Mouse (Mus musculus) heart, embryonic 11.5 days (tissue): ENCODE data around the gene Krtap4-7. TPM values are rescaled to one million over a fixed set of nuclear protein-coding genes. Genes with fewer than 3 reads are reported as not detected.
"Not testable (repeated sequence)": the region's sequence is repeated elsewhere in the genome, so short reads cannot be mapped to it uniquely, and the experiment has no call there.

Experiments used
- ATAC-seq: fragments of 200-750 bp; cut with Nextera tagmentation; replicated peaks from 2 replicates; pipeline ENCODE4 v1.8.0; 2017; ENCODE audit warnings: moderate library complexity; ENCODE audit not compliant: insufficient number of reproducible peaks, low FRiP score, low TSS enrichment
- H3K27ac ChIP-seq: fragments of 300-500 bp; sonication (generic); 2 replicates; pipeline ENCODE4 v1.5.1; 2014; ENCODE audit warnings: mild to moderate bottlenecking, low read depth, low read length
- H3K27me3 ChIP-seq: fragments of 300-500 bp; sonication (generic); 2 replicates; pipeline ENCODE4 v1.6.1; 2014; ENCODE audit warnings: mild to moderate bottlenecking, low read length, mixed read lengths; ENCODE audit not compliant: control insufficient read depth, insufficient read depth
- H3K36me3 ChIP-seq: fragments of 300-500 bp; sonication (generic); 2 replicates; pipeline ENCODE4 v1.6.1; 2014; ENCODE audit warnings: mild to moderate bottlenecking, low read length, moderate library complexity, mixed read lengths; ENCODE audit not compliant: control insufficient read depth, insufficient read depth
- H3K4me1 ChIP-seq: fragments of 300-500 bp; sonication (generic); 2 replicates; pipeline ENCODE4 v1.6.1; 2014; ENCODE audit warnings: low read length; ENCODE audit not compliant: control insufficient read depth, insufficient read depth
- H3K4me2 ChIP-seq: fragments of 300-500 bp; sonication (generic); 2 replicates; pipeline ENCODE4 v1.6.1; 2014; ENCODE audit warnings: mild to moderate bottlenecking, moderate library complexity
- H3K4me3 ChIP-seq: fragments of 300-500 bp; sonication (generic); 2 replicates; pipeline ENCODE4 v1.5.1; 2014; ENCODE audit warnings: low read depth, low read length
- H3K9ac ChIP-seq: fragments of 300-500 bp; sonication (generic); 2 replicates; pipeline ENCODE4 v1.6.1; 2014; ENCODE audit warnings: mild to moderate bottlenecking, low read depth, low read length, moderate library complexity
- H3K9me3 ChIP-seq: fragments of 300-500 bp; sonication (generic); replicated peaks from 2 replicates; pipeline ENCODE4 v1.6.1; 2016; ENCODE audit warnings: low read length; ENCODE audit not compliant: control insufficient read depth
- WGBS: fragments of 180-500 bp; shearing (Covaris S2); extraction: QIAGEN DNeasy Blood & Tissue Kit; methylation state at CpG from one replicate; pipeline ENCODE4 v1.1.7; 2014; ENCODE audit not compliant: insufficient replicate concordance; 5-methylcytosine and 5-hydroxymethylcytosine counted together
- polyA plus RNA-seq: library from polyadenylated mRNA; unstranded; fragments of >200 nt; fragmentation: Nextera tagmentation; extraction: Ambion mirVana; gene quantifications from 2 replicates; pipeline ENCODE4 v1.2.1, GENCODE M21; 2014

Gene Krtap4-7
- polyA plus RNA-seq, 1 experiment from 2014 or later = not detected

GRCm38 (mm10) chr11:99620335-99620734, 23.6 kb downstream of the Krtap4-7 start, which contains the start of gene Gm11562:
Gene Gm11562 (minus strand): TSS chr11:99620435.
- H3K36me3 ChIP-seq = no peaks in the 10 kb centered on the region
- H3K27ac ChIP-seq = no peak within 1 kb of the TSS
- ATAC-seq = no peak
- H3K9me3 ChIP-seq = no peaks in the 10 kb centered on the region
- H3K9ac ChIP-seq = no peak within 1 kb of the TSS
- no peak within 1 kb of the TSS for H3K4me2 ChIP-seq
- no peaks in the 10 kb centered on the region for H3K27me3 ChIP-seq
- no peak within 1 kb of the TSS for H3K4me3 ChIP-seq
- no peaks in the 10 kb centered on the region for H3K4me1 ChIP-seq
- 76% methylated on average over 2 of the region's 2 CpGs for WGBS

DNA sequence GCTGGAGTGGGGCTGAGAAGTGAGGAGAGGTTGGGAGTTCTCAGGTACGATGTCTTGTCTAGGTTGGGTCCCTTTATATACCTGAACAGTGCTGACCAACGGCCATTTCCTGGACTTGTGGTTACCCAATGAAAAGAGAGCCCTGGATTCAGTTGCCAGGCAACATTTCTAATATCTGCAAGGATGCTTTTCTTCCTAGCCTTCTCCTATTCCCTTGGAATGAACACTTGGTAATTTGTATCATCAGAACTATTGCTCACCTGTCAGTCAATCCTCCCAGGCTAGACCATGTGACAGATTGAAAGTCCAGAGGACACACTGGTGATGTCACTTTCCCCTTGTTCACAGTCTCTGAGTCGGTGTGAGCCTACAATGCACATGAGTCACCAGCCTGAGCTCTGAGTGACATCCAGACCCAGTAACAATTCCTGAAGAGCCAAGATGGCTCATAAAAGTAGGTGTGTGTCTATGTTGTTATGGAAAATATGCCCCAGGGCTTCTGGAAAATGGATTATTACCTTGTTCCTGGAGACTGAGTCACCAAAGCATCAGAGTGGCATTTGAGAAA, 29.0 kb downstream of the Krtap4-7 start, which contains the start of gene Krtap2-4:
Gene Krtap2-4 (minus strand): TSS at position 51 of the 568 bp plus-strand sequence.
- WGBS = 65% methylated on average over 3 of the region's 3 CpGs

DNA sequence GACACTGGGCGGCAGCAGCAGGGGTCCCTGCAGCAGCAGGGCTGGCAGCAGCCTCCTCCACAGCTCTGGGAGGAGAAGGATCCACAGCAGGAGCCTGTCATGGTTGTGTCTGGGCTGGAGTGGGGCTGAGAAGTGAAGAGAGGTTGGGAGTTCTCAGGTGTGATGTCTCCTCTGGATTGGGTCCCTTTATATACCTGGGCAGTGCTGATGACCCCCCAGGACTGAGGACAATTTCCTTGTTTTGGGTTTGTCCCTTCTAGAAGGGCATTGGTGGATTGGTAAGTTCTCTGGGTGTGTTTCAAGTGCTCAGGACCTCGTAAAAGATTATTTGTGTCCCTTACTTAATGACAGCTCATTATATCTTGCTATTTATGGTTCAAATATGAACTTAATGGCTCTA, 33.8 kb downstream of the Krtap4-7 start, which contains the start of gene Gm11937:
Gene Gm11937 (minus strand): TSS at position 101 of the 400 bp plus-strand sequence.
- not testable (repeated sequence) for H3K4me1 ChIP-seq, H3K27me3 ChIP-seq, H3K4me3 ChIP-seq, H3K27ac ChIP-seq, ATAC-seq, H3K4me2 ChIP-seq, H3K9ac ChIP-seq, H3K9me3 ChIP-seq, H3K36me3 ChIP-seq
- WGBS = 68% methylated on average over 1 of the region's 2 CpGs

More for the DNA sequence above, 29.0 kb downstream of the Krtap4-7 start, which contains the start of gene Krtap2-4:
- Histone ChIP-seq H3K27me3 (no peaks in the 10 kb centered on the region), H3K4me3 (no peak within 1 kb of the TSS), H3K4me2 (no peak within 1 kb of the TSS), H3K36me3 (no peaks in the 10 kb centered on the region), H3K9me3 (no peaks in the 10 kb centered on the region), H3K27ac (no peak within 1 kb of the TSS), H3K4me1 (no peaks in the 10 kb centered on the region), H3K9ac (no peak within 1 kb of the TSS)
- ATAC-seq = no peak

DNA sequence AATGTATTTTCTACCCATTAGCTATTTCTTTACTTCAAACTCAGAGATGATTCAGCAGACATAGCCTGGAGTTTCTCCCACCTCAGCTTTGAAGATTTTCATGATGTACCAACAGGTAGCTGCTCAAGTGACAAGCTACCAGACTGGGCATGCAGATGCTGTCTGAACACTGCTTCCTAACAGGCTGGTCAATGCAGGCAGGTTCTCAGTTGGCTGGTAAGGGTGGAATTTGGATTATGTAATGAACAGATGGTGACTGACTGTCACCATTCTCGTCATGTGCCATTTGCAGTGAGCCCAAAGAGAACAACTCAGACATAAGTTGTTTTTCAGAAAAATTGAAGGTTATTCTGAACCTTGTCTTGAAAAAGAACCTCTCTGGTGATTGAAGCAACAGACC, 34.8 kb downstream of the Krtap4-7 start:
- no peak overlapping the region for H3K4me2 ChIP-seq
- no peaks in the 10 kb centered on the region for H3K27me3 ChIP-seq
- H3K4me1 ChIP-seq = no peaks in the 10 kb centered on the region
- WGBS = 52% methylated on average over 1 of the region's 1 CpGs
- no peaks in the 10 kb centered on the region for H3K9me3 ChIP-seq
- no peaks in the 10 kb centered on the region for H3K36me3 ChIP-seq
- ATAC-seq = no peak
- H3K9ac ChIP-seq = no peak overlapping the region
- H3K4me3 ChIP-seq = no peak overlapping the region
- no peak overlapping the region for H3K27ac ChIP-seq

- not testable (repeated sequence) for H3K9ac ChIP-seq, H3K36me3 ChIP-seq, H3K27ac ChIP-seq, ATAC-seq, H3K27me3 ChIP-seq, H3K4me3 ChIP-seq, H3K4me1 ChIP-seq, H3K9me3 ChIP-seq, H3K4me2 ChIP-seq
- 70% methylated on average over 1 of the region's 1 CpGs for WGBS
Measured at GRCm38 (mm10) chr11:99603208-99603607, 40.7 kb downstream of the Krtap4-7 start, which contains the start of gene Gm11938. Gene Gm11938 (minus strand): TSS chr11:99603308.

- not testable (repeated sequence) for H3K27me3 ChIP-seq, H3K4me2 ChIP-seq, H3K4me3 ChIP-seq, H3K4me1 ChIP-seq, H3K27ac ChIP-seq, ATAC-seq, H3K9me3 ChIP-seq, H3K36me3 ChIP-seq, H3K9ac ChIP-seq
- 73% methylated on average over 6 of the region's 6 CpGs for WGBS
Measured at GRCm38 (mm10) chr11:99597742-99598141, 46.1 kb downstream of the Krtap4-7 start, which contains the start of gene Krtap9-3. Gene Krtap9-3 (minus strand): TSS chr11:99598105.

Other genes starting within 250 kb of the Krtap4-7 start
- gene Krt12, start 221.8 kb downstream of the Krtap4-7 start, polyA plus RNA-seq = not detected in 2 replicates
- gene Krt20, start 205.9 kb downstream of the Krtap4-7 start, polyA plus RNA-seq = 3.7 and 5.4 TPM in 2 replicates
- gene Krt23, start 151.0 kb downstream of the Krtap4-7 start, polyA plus RNA-seq = 0.43 and 0.51 TPM in 2 replicates
- gene Krt39, start 122.8 kb downstream of the Krtap4-7 start, polyA plus RNA-seq = not detected in 2 replicates
- gene Krt40, start 100.9 kb downstream of the Krtap4-7 start, polyA plus RNA-seq = not detected in 2 replicates
- not detected in 2 replicates for gene Krtap3-3, start 93.2 kb downstream of the Krtap4-7 start, polyA plus RNA-seq
- gene Krtap3-2, start 87.2 kb downstream of the Krtap4-7 start, polyA plus RNA-seq = not detected in 2 replicates
- gene Gm11939, start 84.6 kb downstream of the Krtap4-7 start, polyA plus RNA-seq = not detected in 2 replicates
- not detected in 2 replicates for gene Krtap3-1, start 77.5 kb downstream of the Krtap4-7 start, polyA plus RNA-seq
- not detected in 2 replicates for gene Krtap1-5, start 63.1 kb downstream of the Krtap4-7 start, polyA plus RNA-seq
- gene Krtap1-4, start 60.4 kb downstream of the Krtap4-7 start, polyA plus RNA-seq = not detected in 2 replicates
- not detected in 2 replicates for gene Krtap1-3, start 52.8 kb downstream of the Krtap4-7 start, polyA plus RNA-seq
- gene Krtap9-3, start 46.0 kb downstream of the Krtap4-7 start, polyA plus RNA-seq = not detected in 2 replicates
- gene Gm11938, start 40.8 kb downstream of the Krtap4-7 start, polyA plus RNA-seq = not detected in 2 replicates
- not detected in 2 replicates for gene Gm11937, start 33.9 kb downstream of the Krtap4-7 start, polyA plus RNA-seq
- not detected in 2 replicates for gene Krtap2-4, start 29.2 kb downstream of the Krtap4-7 start, polyA plus RNA-seq
- gene Gm11562, start 23.7 kb downstream of the Krtap4-7 start, polyA plus RNA-seq = not detected in 2 replicates
- gene Krtap4-1, start 15.9 kb downstream of the Krtap4-7 start, polyA plus RNA-seq = not detected in 2 replicates
- not detected in 2 replicates for gene Krtap4-2, start 9.0 kb downstream of the Krtap4-7 start, polyA plus RNA-seq
- not detected in 2 replicates for gene Gm11555, start 6.1 kb upstream of the Krtap4-7 start, polyA plus RNA-seq
- not detected in 2 replicates for gene Gm11563, start 14.9 kb upstream of the Krtap4-7 start, polyA plus RNA-seq
- not detected in 2 replicates for gene Krtap4-6, start 21.9 kb upstream of the Krtap4-7 start, polyA plus RNA-seq
- gene Gm14190, start 46.7 kb upstream of the Krtap4-7 start, polyA plus RNA-seq = not detected in 2 replicates
- not detected in 2 replicates for gene Gm14180, start 90.2 kb upstream of the Krtap4-7 start, polyA plus RNA-seq
- gene Gm11595, start 128.8 kb upstream of the Krtap4-7 start, polyA plus RNA-seq = not detected in 2 replicates
- not detected in 2 replicates for gene Krtap4-8, start 136.6 kb upstream of the Krtap4-7 start, polyA plus RNA-seq
- not detected in 2 replicates for gene Krtap4-9, start 141.1 kb upstream of the Krtap4-7 start, polyA plus RNA-seq
- not detected in 2 replicates for gene Gm11596, start 149.4 kb upstream of the Krtap4-7 start, polyA plus RNA-seq
- not detected in 2 replicates for gene Gm11569, start 154.8 kb upstream of the Krtap4-7 start, polyA plus RNA-seq
- gene Gm11554, start 160.4 kb upstream of the Krtap4-7 start, polyA plus RNA-seq = not detected in 2 replicates
- gene Krtap4-13, start 165.8 kb upstream of the Krtap4-7 start, polyA plus RNA-seq = not detected in 2 replicates
- not detected in 2 replicates for gene Gm11564, start 171.6 kb upstream of the Krtap4-7 start, polyA plus RNA-seq
- not detected in 2 replicates for gene 2300003K06Rik, start 194.0 kb upstream of the Krtap4-7 start, polyA plus RNA-seq
- not detected in 2 replicates for gene Krtap4-16, start 207.5 kb upstream of the Krtap4-7 start, polyA plus RNA-seq
- not detected in 2 replicates for gene Gm11568, start 213.8 kb upstream of the Krtap4-7 start, polyA plus RNA-seq
- not detected in 2 replicates for gene Gm11559, start 220.4 kb upstream of the Krtap4-7 start, polyA plus RNA-seq
- gene Krtap9-1, start 229.3 kb upstream of the Krtap4-7 start, polyA plus RNA-seq = not detected in 2 replicates
- gene Gm11567, start 235.1 kb upstream of the Krtap4-7 start, polyA plus RNA-seq = not detected in 2 replicates